Mouse (Mus musculus) liver, embryonic 15.5 days (tissue): ENCODE data around the gene Clip1. TPM values are rescaled to one million over a fixed set of nuclear protein-coding genes. Genes with fewer than 3 reads are reported as not detected.

Source experiments
- ATAC-seq: fragments of 200-750 bp; cut with Nextera tagmentation; 2 replicates; pipeline ENCODE4 v1.8.0; 2017; ENCODE audit warnings: moderate number of reproducible peaks, mild to moderate bottlenecking, moderate library complexity; ENCODE audit not compliant: insufficient read depth
- H3K27ac ChIP-seq: fragments of 300-500 bp; sonication (generic); replicated peaks from 2 replicates; pipeline ENCODE4 v1.5.1; 2015; ENCODE audit warnings: mild to moderate bottlenecking, inconsistent platforms
- H3K27me3 ChIP-seq: fragments of 300-500 bp; sonication (generic); 2 replicates; pipeline ENCODE4 v1.6.1; 2015; ENCODE audit warnings: mild to moderate bottlenecking, inconsistent platforms
- H3K36me3 ChIP-seq: fragments of 300-500 bp; sonication (generic); replicated peaks from 2 replicates; pipeline ENCODE4 v1.6.1; 2015; ENCODE audit warnings: moderate library complexity, mild to moderate bottlenecking, inconsistent platforms
- H3K4me1 ChIP-seq: fragments of 300-500 bp; sonication (generic); replicated peaks from 2 replicates; pipeline ENCODE4 v1.6.1; 2015; ENCODE audit warnings: inconsistent platforms
- H3K4me2 ChIP-seq: fragments of 300-500 bp; sonication (generic); 2 replicates; pipeline ENCODE4 v1.6.1; 2015; ENCODE audit warnings: moderate library complexity, mild to moderate bottlenecking, inconsistent platforms
- H3K4me3 ChIP-seq: fragments of 300-500 bp; sonication (generic); replicated peaks from 2 replicates; pipeline ENCODE4 v1.5.1; 2015; ENCODE audit warnings: mild to moderate bottlenecking, inconsistent platforms
- H3K9ac ChIP-seq: fragments of 300-500 bp; sonication (generic); 2 replicates; pipeline ENCODE4 v1.6.1; 2015; ENCODE audit warnings: moderate library complexity, mild to moderate bottlenecking, inconsistent platforms
- H3K9me3 ChIP-seq: fragments of 300-500 bp; sonication (generic); replicated peaks from 2 replicates; pipeline ENCODE4 v1.6.1; 2016; ENCODE audit warnings: inconsistent platforms
- WGBS: fragments of 180-500 bp; shearing (Covaris S2); methylation state at CpG from one replicate; pipeline ENCODE4 v1.1.7; 2015; ENCODE audit warnings: mixed read lengths; ENCODE audit not compliant: insufficient replicate concordance; 5-methylcytosine and 5-hydroxymethylcytosine counted together
- polyA plus RNA-seq: library from polyadenylated mRNA; unstranded; fragments of >200 nt; fragmentation: Nextera tagmentation; extraction: Ambion mirVana; gene quantifications from 2 replicates; pipeline ENCODE4 v1.2.1, GENCODE M21; 2015

The Clip1 gene
- polyA plus RNA-seq, 1 experiment from 2014 or later = 10.8 TPM

GRCm38 (mm10) chr5:123641259-123641900, 43.0 kb downstream of the Clip1 start:
- 66% methylated on average over 7 of the region's 7 CpGs for WGBS
- Histone ChIP-seq H3K27ac (no peak overlapping the region), H3K27me3 (no peaks in the 10 kb centered on the region), H3K36me3 (peaks cover 36% of the 10 kb centered on the region), H3K4me1 (no peaks in the 10 kb centered on the region), H3K9me3 (no peaks in the 10 kb centered on the region), H3K4me3 (no peak overlapping the region), H3K4me2 (no peak overlapping the region), H3K9ac (no peak overlapping the region)
- no peak for ATAC-seq

GRCm38 (mm10) chr5:123640181-123640580, 44.2 kb downstream of the Clip1 start:
- no peak overlapping the region for H3K27ac ChIP-seq
- no peaks in the 10 kb centered on the region for H3K4me1 ChIP-seq
- H3K36me3 ChIP-seq = peaks cover 35% of the 10 kb centered on the region
- no peaks in the 10 kb centered on the region for H3K9me3 ChIP-seq
- H3K4me2 ChIP-seq = no peak overlapping the region
- no peak overlapping the region for H3K4me3 ChIP-seq
- WGBS = 76% methylated on average over 9 of the region's 9 CpGs
- no peaks in the 10 kb centered on the region for H3K27me3 ChIP-seq
- no peak overlapping the region for H3K9ac ChIP-seq
- no peak for ATAC-seq

DNA sequence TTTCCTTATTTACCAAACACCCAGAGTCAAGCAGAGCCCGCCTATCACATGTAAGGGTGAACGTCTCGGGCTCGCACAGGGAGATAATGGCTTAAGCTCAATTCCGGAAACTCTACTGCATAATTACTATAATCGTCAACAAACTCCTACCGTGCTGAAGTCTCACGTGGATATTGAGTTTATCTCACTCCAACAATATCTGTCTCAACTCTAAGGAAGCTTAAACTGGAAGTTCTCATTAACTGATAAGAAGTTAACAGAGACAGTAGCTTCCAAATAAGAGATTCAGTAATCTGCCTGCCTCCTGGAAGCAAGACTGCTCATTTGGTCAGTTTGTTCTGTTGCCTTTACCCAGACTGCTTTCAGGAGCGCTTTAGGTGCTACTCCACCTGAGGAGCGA, 53.2 kb downstream of the Clip1 start:
- H3K4me1 ChIP-seq = peaks cover 13% of the 10 kb centered on the region; the same call in 1 of the 2 replicates
- H3K27ac ChIP-seq = no peak overlapping the region
- H3K4me2 ChIP-seq = no peak overlapping the region
- ATAC-seq = no peak
- 36% methylated on average over 10 of the region's 10 CpGs for WGBS
- no peak overlapping the region for H3K4me3 ChIP-seq
- H3K9ac ChIP-seq = no peak overlapping the region
- no peaks in the 10 kb centered on the region for H3K27me3 ChIP-seq
- no peaks in the 10 kb centered on the region for H3K9me3 ChIP-seq
- 0 out of 2 replicates have a peak, but pooled peaks cover 10% of the 10 kb centered on the region for H3K36me3 ChIP-seq

- no peaks in the 10 kb centered on the region for H3K27me3 ChIP-seq
- H3K27ac ChIP-seq = no peak overlapping the region
- peaks cover 13% of the 10 kb centered on the region; the same call in 1 of the 2 replicates for H3K4me1 ChIP-seq
- WGBS = 21% methylated on average over 8 of the region's 8 CpGs
- peaks cover 20% of the 10 kb centered on the region for H3K36me3 ChIP-seq
- no peak overlapping the region for H3K9ac ChIP-seq
- H3K4me3 ChIP-seq = no peak overlapping the region
- no peak for ATAC-seq
- no peak overlapping the region for H3K4me2 ChIP-seq
- H3K9me3 ChIP-seq = no peaks in the 10 kb centered on the region
These were observed 57.8 kb downstream of the Clip1 start for GRCm38 (mm10) chr5:123626631-123627030.

GRCm38 (mm10) chr5:123622421-123622820, 62.0 kb downstream of the Clip1 start:
- ATAC-seq = no peak
- Histone ChIP-seq H3K4me1 (no peaks in the 10 kb centered on the region), H3K27me3 (no peaks in the 10 kb centered on the region), H3K9ac (no peak overlapping the region), H3K4me2 (no peak overlapping the region), H3K4me3 (no peak overlapping the region), H3K9me3 (no peaks in the 10 kb centered on the region), H3K36me3 (peaks cover 20% of the 10 kb centered on the region), H3K27ac (no peak overlapping the region)
- WGBS = 79% methylated on average over 13 of the region's 13 CpGs

DNA sequence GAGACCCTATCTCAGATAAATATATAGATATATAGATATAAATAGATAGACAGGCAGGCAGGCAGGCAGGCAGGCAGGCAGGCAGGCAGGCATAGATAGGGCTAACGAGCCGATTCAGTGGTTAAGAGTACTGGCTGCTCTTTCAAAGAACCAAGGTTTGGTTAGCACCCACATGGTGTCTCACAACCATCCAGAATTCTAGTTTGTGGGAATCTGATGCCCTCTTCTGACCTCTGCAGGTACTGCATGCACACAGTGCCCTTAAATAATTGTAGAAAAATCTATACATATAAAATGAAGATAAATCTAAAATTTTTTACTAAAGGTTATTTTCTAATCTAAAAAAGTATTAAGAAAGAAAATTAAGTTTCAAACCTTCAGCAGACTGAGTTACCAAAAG, 65.9 kb downstream of the Clip1 start:
- H3K36me3 ChIP-seq = peaks cover 42% of the 10 kb centered on the region
- H3K4me2 ChIP-seq = no peak overlapping the region
- no peak for ATAC-seq

DNA sequence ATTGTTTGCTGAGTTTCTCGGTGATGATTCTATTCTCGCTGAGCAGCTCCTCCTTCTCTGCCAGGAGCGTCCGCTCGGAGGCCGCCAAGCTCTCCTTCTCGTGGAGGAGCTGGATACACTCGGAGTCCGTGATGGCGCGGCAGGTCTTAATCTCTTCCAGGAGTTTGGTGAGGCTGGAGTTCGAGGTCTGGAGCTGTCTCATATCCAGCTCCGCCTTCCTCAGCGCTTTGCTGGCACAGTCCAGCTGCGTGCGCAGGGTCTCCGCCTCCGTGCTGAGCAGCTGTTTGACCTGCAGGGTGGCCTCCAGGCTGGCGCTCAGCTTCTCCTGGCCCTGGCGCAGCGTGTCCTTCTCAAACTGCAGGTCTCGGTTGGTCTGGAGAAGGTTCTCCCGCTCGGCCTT, 70.2 kb downstream of the Clip1 start:
- Histone ChIP-seq H3K27ac (no peak overlapping the region), H3K4me1 (no peaks in the 10 kb centered on the region), H3K27me3 (no peaks in the 10 kb centered on the region), H3K9ac (no peak overlapping the region), H3K4me2 (no peak overlapping the region), H3K9me3 (no peaks in the 10 kb centered on the region), H3K4me3 (no peak overlapping the region), H3K36me3 (peaks cover 46% of the 10 kb centered on the region)
- 85% methylated on average over 24 of the region's 24 CpGs for WGBS
- ATAC-seq = no peak

More for the DNA sequence above, 65.9 kb downstream of the Clip1 start:
- Histone ChIP-seq H3K27me3 (no peaks in the 10 kb centered on the region), H3K4me1 (no peaks in the 10 kb centered on the region), H3K9me3 (no peaks in the 10 kb centered on the region), H3K4me3 (no peak overlapping the region), H3K9ac (no peak overlapping the region), H3K27ac (no peak overlapping the region)
- 41% methylated on average over 2 of the region's 2 CpGs for WGBS

GRCm38 (mm10) chr5:123609843-123610242, 74.6 kb downstream of the Clip1 start:
- peaks cover 45% of the 10 kb centered on the region for H3K36me3 ChIP-seq

GRCm38 (mm10) chr5:123609416-123609815, 75.0 kb downstream of the Clip1 start:
- peaks cover 41% of the 10 kb centered on the region for H3K36me3 ChIP-seq
- WGBS = 83% methylated on average over 7 of the region's 7 CpGs
- H3K4me1 ChIP-seq = no peaks in the 10 kb centered on the region
- H3K27ac ChIP-seq = no peak overlapping the region
- H3K4me2 ChIP-seq = no peak overlapping the region
- no peak for ATAC-seq
- H3K9me3 ChIP-seq = no peaks in the 10 kb centered on the region
- H3K9ac ChIP-seq = no peak overlapping the region
- H3K4me3 ChIP-seq = no peak overlapping the region
- no peaks in the 10 kb centered on the region for H3K27me3 ChIP-seq

More at GRCm38 (mm10) chr5:123609843-123610242, 74.6 kb downstream of the Clip1 start:
- H3K4me1 ChIP-seq = no peaks in the 10 kb centered on the region
- no peak overlapping the region for H3K9ac ChIP-seq
- H3K4me3 ChIP-seq = no peak overlapping the region
- no peaks in the 10 kb centered on the region for H3K9me3 ChIP-seq
- WGBS = 31% methylated on average over 4 of the region's 4 CpGs
- no peak overlapping the region for H3K27ac ChIP-seq
- ATAC-seq = no peak
- no peak overlapping the region for H3K4me2 ChIP-seq
- H3K27me3 ChIP-seq = no peaks in the 10 kb centered on the region

DNA sequence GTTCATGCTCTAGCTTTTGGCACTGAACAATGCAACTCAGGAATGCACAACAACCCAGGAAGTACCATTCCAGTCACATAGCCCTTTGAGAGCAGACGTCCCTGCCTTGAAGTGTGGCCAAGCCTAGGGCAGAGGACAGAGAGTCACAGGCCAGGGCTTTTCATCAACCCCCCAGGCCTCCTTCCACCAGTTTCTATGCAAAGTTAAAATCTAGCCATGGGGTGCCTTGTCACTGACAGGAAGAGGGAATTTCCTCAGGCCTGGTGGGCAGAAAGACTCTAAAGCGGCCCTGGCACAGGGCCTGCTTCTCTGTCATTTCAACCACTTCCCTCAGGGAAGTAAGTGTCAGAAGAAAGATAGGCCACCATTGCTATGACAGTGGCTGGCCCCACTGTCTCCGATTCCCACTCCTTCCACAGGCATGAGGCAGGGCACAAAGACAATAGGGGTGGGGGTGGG, 77.2 kb downstream of the Clip1 start:
- Histone ChIP-seq H3K4me1 (peaks cover 4% of the 10 kb centered on the region), H3K27ac (no peak overlapping the region), H3K4me2 (no peak overlapping the region), H3K4me3 (no peak overlapping the region), H3K9me3 (no peaks in the 10 kb centered on the region), H3K36me3 (peaks cover 26% of the 10 kb centered on the region; the same call in 1 of the 2 replicates), H3K27me3 (no peaks in the 10 kb centered on the region), H3K9ac (no peak overlapping the region)
- WGBS = 65% methylated on average over 3 of the region's 3 CpGs
- no peak for ATAC-seq

DNA sequence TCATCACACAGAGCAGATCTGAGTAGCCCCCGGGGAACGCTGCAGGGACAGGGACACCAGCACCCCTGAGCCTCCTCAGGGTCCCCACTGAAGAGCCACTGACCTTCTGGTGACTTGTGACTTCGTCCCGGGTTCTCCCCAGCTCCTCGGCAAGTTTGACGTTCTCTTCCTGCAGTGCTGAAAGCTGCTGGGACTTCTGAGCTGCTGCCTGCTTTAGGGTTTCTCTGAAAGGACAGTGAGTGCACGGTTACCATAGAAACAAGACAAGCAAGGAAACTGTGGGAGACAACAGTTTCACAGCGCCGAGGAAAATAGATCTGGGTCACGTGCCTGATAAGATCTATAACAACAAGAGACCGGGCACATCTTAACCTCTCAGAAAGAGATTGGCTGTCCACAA, 80.9 kb downstream of the Clip1 start:
- Histone ChIP-seq H3K36me3 (peaks cover 25% of the 10 kb centered on the region; the same call in 1 of the 2 replicates), H3K4me3 (no peak overlapping the region), H3K4me2 (no peak overlapping the region), H3K27ac (no peak overlapping the region), H3K4me1 (peaks cover 4% of the 10 kb centered on the region), H3K9me3 (no peaks in the 10 kb centered on the region), H3K27me3 (no peaks in the 10 kb centered on the region), H3K9ac (no peak overlapping the region)
- ATAC-seq = no peak
- 34% methylated on average over 11 of the region's 11 CpGs for WGBS

- ATAC-seq = no peak
- WGBS = 52% methylated on average over 6 of the region's 6 CpGs
- Histone ChIP-seq H3K9ac (no peak overlapping the region), H3K27me3 (no peaks in the 10 kb centered on the region), H3K4me2 (no peak overlapping the region), H3K4me1 (peaks cover 4% of the 10 kb centered on the region), H3K4me3 (no peak overlapping the region), H3K9me3 (no peaks in the 10 kb centered on the region), H3K27ac (no peak overlapping the region), H3K36me3 (0 out of 2 replicates have a peak, but pooled peaks cover 18% of the 10 kb centered on the region)
These were observed 82.2 kb downstream of the Clip1 start for GRCm38 (mm10) chr5:123602174-123602573.
